Mouse (Mus musculus) myocyte (in vitro differentiated cells): Measurements from ENCODE around the gene Antxr1. TPM values are rescaled to one million over a fixed set of nuclear protein-coding genes. Genes with fewer than 3 reads are reported as not detected.

Source experiments
- H3K27me3 ChIP-seq: one replicate; pipeline ENCODE4 v1.6.1; 2011; ENCODE audit not compliant: control insufficient read depth, insufficient read depth, insufficient read length
- H3K36me3 ChIP-seq: one replicate; pipeline ENCODE4 v1.6.1; 2011; ENCODE audit not compliant: control insufficient read depth, insufficient read depth
- H3K4me2 ChIP-seq: one replicate; pipeline ENCODE4 v1.6.1; 2011; ENCODE audit warnings: low read depth, control low read depth
- H3K4me3 ChIP-seq: one replicate; pipeline ENCODE4 v1.5.1; 2011; ENCODE audit warnings: mild to moderate bottlenecking, control low read depth, moderate library complexity
- H3K79me2 ChIP-seq: one replicate; pipeline ENCODE4 v1.6.1; 2011; ENCODE audit not compliant: control insufficient read depth, insufficient read depth
- H3ac ChIP-seq: one replicate; pipeline ENCODE4 v1.6.1; 2011; ENCODE audit not compliant: control insufficient read depth, insufficient read length
- CEBPB ChIP-seq: IDR thresholded peaks from 2 replicates; pipeline ENCODE4 v1.6.1; 2011; ENCODE audit warnings: mild to moderate bottlenecking, moderate library complexity; ENCODE audit not compliant: poor library complexity, insufficient read depth, severe bottlenecking
- E2F4 ChIP-seq: IDR thresholded peaks from one replicate; pipeline ENCODE4 v1.6.1; 2011; ENCODE audit warnings: mild to moderate bottlenecking, control low read depth, moderate library complexity; ENCODE audit not compliant: insufficient read depth
- MAX ChIP-seq: IDR thresholded peaks from one replicate; pipeline ENCODE4 v1.6.1; 2011; ENCODE audit warnings: low read depth, mild to moderate bottlenecking, control low read depth
- MYOD1 ChIP-seq, 3 experiments: IDR thresholded peaks; one replicate each; pipeline ENCODE4 v1.6.1; 2011; ENCODE audit warnings: control low read depth in 2 of 3, low read depth in 2 of 3, mild to moderate bottlenecking in 2 of 3, moderate library complexity in 1 of 3; ENCODE audit not compliant: insufficient read length in 2 of 3, control insufficient read depth in 1 of 3
- MYOG ChIP-seq, 3 experiments: IDR thresholded peaks; one replicate each; pipeline ENCODE4 v1.6.1; 2011; ENCODE audit warnings: control low read depth in 2 of 3, low read depth in 2 of 3, mild to moderate bottlenecking in 2 of 3; ENCODE audit not compliant: insufficient read length in 2 of 3, control insufficient read depth in 1 of 3, insufficient read depth in 1 of 3
- POLR2A ChIP-seq: IDR thresholded peaks from one replicate; pipeline ENCODE4 v1.6.1; 2011; ENCODE audit warnings: low read depth, mild to moderate bottlenecking, control low read depth, moderate library complexity; ENCODE audit not compliant: insufficient read length
- POLR2AphosphoS2 ChIP-seq: IDR thresholded peaks from one replicate; pipeline ENCODE4 v1.6.1; 2011; ENCODE audit warnings: low read depth, control low read depth; ENCODE audit not compliant: insufficient read length
- REST ChIP-seq: IDR thresholded peaks from one replicate; pipeline ENCODE4 v1.6.1; 2011; ENCODE audit warnings: mild to moderate bottlenecking, control low read depth, moderate library complexity; ENCODE audit not compliant: insufficient read depth, insufficient read length
- SRF ChIP-seq: IDR thresholded peaks from one replicate; pipeline ENCODE4 v1.6.1; 2011; ENCODE audit warnings: low read depth; ENCODE audit not compliant: control insufficient read depth, insufficient read length
- TCF12 ChIP-seq: IDR thresholded peaks from one replicate; pipeline ENCODE4 v1.6.1; 2011; ENCODE audit warnings: mild to moderate bottlenecking, control low read depth; ENCODE audit not compliant: poor library complexity, insufficient read depth, severe bottlenecking
- TCF3 ChIP-seq: IDR thresholded peaks from one replicate; pipeline ENCODE4 v1.6.1; 2011; ENCODE audit warnings: low read depth, control low read depth; ENCODE audit not compliant: insufficient read length
- USF1 ChIP-seq: IDR thresholded peaks from one replicate; pipeline ENCODE4 v1.6.1; 2011; ENCODE audit warnings: low read depth, mild to moderate bottlenecking, control low read depth, moderate library complexity
- polyA plus RNA-seq: library from polyadenylated mRNA; unstranded; fragments of >200 nt; fragmentation: generic; extraction: Trizol; gene quantifications from one replicate; pipeline ENCODE4 v1.2.1, GENCODE M21; 2012; ENCODE audit warnings: missing spikeins

Gene Antxr1
- polyA plus RNA-seq, 1 experiment, result 8.6 TPM

DNA sequence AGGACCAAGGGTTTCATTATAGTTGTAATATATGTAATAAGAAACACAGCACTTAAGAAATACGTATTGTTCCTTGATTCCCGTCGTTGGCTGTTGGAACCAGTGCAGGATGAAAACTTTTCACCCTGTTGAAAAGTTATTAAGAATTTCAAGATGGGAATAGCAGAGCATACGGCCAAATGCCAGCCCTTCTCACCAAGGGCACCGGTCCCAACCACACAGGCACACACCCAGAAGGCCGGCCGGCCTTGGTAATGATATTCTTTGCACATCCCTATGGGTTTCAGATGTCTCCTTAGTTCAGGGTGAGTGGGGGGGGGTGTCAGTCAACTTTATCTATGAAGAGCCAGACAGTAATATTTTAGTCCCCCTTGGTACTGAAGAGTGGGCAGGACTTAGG, 17.0 kb downstream of the Antxr1 start:
- H3K79me2 ChIP-seq, result peaks cover 6% of the 10 kb centered on the region
- no peaks in the 10 kb centered on the region for H3K36me3 ChIP-seq
- H3K4me3 ChIP-seq, result no peak overlapping the region
- TF ChIP-seq POLR2AphosphoS2 (no peak), CEBPB (no peak), REST (no peak), USF1 (no peak), MYOD1 (IDR thresholded peaks at IDR 0.05; ENCODE audit: control insufficient read depth in 1 of 3, insufficient read length in 2 of 3, low read depth in 2 of 3) (no peak), TCF12 (no peak), TCF3 (no peak), MYOG (IDR thresholded peaks at IDR 0.05; ENCODE audit: control insufficient read depth in 1 of 3, insufficient read depth in 1 of 3, insufficient read length in 2 of 3, low read depth in 2 of 3) (no peak), SRF (no peak)
- H3ac ChIP-seq, result no peak overlapping the region
- H3K4me2 ChIP-seq, result no peak overlapping the region
- H3K27me3 ChIP-seq, result no peaks in the 10 kb centered on the region

- Histone ChIP-seq H3K4me2 (no peak overlapping the region), H3K79me2 (peaks cover 6% of the 10 kb centered on the region), H3ac (no peak overlapping the region), H3K27me3 (no peaks in the 10 kb centered on the region), H3K4me3 (no peak overlapping the region), H3K36me3 (no peaks in the 10 kb centered on the region)
- TF ChIP-seq TCF3, result no peak
- no peak for TF ChIP-seq MYOD1 (IDR thresholded peaks at IDR 0.05; ENCODE audit: control insufficient read depth in 1 of 3, insufficient read length in 2 of 3, low read depth in 2 of 3)
- TF ChIP-seq SRF, result no peak
- no peak for TF ChIP-seq POLR2A
- TF ChIP-seq REST, result no peak
- TF ChIP-seq TCF12, result no peak
- no peak for TF ChIP-seq POLR2AphosphoS2
- TF ChIP-seq MYOG (IDR thresholded peaks at IDR 0.05; ENCODE audit: control insufficient read depth in 1 of 3, insufficient read depth in 1 of 3, insufficient read length in 2 of 3, low read depth in 2 of 3), result no peak
- no peak for TF ChIP-seq MAX
- TF ChIP-seq E2F4, result no peak
Observed at GRCm38 (mm10) chr6:87316966-87317365, 18.7 kb downstream of the Antxr1 start.

DNA sequence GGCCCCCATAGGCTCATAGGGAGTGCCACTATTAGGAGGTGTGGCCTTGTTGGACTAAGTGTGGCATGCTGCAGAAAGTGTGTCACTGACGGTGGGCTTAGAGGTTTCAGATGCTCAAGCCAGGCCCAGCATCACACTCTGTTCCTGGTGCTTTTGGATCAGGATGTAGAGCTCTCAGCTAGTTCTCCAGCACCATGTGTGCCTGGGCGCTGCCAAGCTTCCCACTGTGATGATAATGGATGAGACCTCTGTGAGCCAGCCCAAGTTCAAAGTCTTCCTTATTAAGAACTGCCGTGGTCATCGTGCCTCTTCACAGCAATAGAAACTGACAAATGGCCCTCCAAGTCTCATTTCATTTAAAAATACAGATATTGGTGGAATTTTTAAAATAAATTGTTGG, 22.9 kb downstream of the Antxr1 start:
- Histone ChIP-seq H3K4me2 (no peak overlapping the region), H3K36me3 (no peaks in the 10 kb centered on the region), H3K4me3 (no peak overlapping the region), H3K79me2 (peaks cover 6% of the 10 kb centered on the region), H3ac (no peak overlapping the region), H3K27me3 (no peaks in the 10 kb centered on the region)
- TF ChIP-seq USF1 (no peak), SRF (no peak), TCF12 (no peak), MYOG (IDR thresholded peaks at IDR 0.05; ENCODE audit: control insufficient read depth in 1 of 3, insufficient read depth in 1 of 3, insufficient read length in 2 of 3, low read depth in 2 of 3) (no peak), E2F4 (no peak), CEBPB (no peak), REST (no peak), MAX (no peak), MYOD1 (IDR thresholded peaks at IDR 0.05; ENCODE audit: control insufficient read depth in 1 of 3, insufficient read length in 2 of 3, low read depth in 2 of 3) (no peak), POLR2A (no peak), TCF3 (no peak), POLR2AphosphoS2 (no peak)

GRCm38 (mm10) chr6:87304486-87304885, 31.1 kb downstream of the Antxr1 start:
- no peak for TF ChIP-seq MYOG (IDR thresholded peaks at IDR 0.05; ENCODE audit: control insufficient read depth in 1 of 3, insufficient read depth in 1 of 3, insufficient read length in 2 of 3, low read depth in 2 of 3)
- no peak for TF ChIP-seq E2F4
- TF ChIP-seq CEBPB, result no peak
- TF ChIP-seq SRF, result no peak
- no peak for TF ChIP-seq USF1
- TF ChIP-seq REST, result no peak
- TF ChIP-seq TCF12, result no peak
- TF ChIP-seq MAX, result no peak
- TF ChIP-seq MYOD1 (IDR thresholded peaks at IDR 0.05; ENCODE audit: control insufficient read depth in 1 of 3, insufficient read length in 2 of 3, low read depth in 2 of 3), result no peak
- TF ChIP-seq POLR2A, result no peak
- no peak for TF ChIP-seq TCF3
- TF ChIP-seq POLR2AphosphoS2, result no peak
- no peak overlapping the region for H3ac ChIP-seq
- no peaks in the 10 kb centered on the region for H3K79me2 ChIP-seq
- no peaks in the 10 kb centered on the region for H3K27me3 ChIP-seq
- no peak overlapping the region for H3K4me3 ChIP-seq
- no peak overlapping the region for H3K4me2 ChIP-seq
- H3K36me3 ChIP-seq, result no peaks in the 10 kb centered on the region

GRCm38 (mm10) chr6:87302746-87303145, 32.9 kb downstream of the Antxr1 start:
- Histone ChIP-seq H3K27me3 (no peaks in the 10 kb centered on the region), H3K4me2 (no peak overlapping the region), H3K4me3 (no peak overlapping the region), H3ac (no peak overlapping the region), H3K79me2 (no peaks in the 10 kb centered on the region), H3K36me3 (no peaks in the 10 kb centered on the region)
- TF ChIP-seq POLR2AphosphoS2 (no peak), SRF (no peak), TCF3 (no peak), TCF12 (no peak), REST (no peak), MAX (no peak), CEBPB (no peak), USF1 (no peak), MYOG (IDR thresholded peaks at IDR 0.05; ENCODE audit: control insufficient read depth in 1 of 3, insufficient read depth in 1 of 3, insufficient read length in 2 of 3, low read depth in 2 of 3) (no peak)
